Mouse (Mus musculus): ENCODE data around the gene Prkg1. TPM values are rescaled to one million over a fixed set of nuclear protein-coding genes. Genes with fewer than 3 reads are reported as not detected.

Prkg1 gene
- polyA plus RNA-seq, 1 experiment from 2014 or later = 6.0 TPM

DNA sequence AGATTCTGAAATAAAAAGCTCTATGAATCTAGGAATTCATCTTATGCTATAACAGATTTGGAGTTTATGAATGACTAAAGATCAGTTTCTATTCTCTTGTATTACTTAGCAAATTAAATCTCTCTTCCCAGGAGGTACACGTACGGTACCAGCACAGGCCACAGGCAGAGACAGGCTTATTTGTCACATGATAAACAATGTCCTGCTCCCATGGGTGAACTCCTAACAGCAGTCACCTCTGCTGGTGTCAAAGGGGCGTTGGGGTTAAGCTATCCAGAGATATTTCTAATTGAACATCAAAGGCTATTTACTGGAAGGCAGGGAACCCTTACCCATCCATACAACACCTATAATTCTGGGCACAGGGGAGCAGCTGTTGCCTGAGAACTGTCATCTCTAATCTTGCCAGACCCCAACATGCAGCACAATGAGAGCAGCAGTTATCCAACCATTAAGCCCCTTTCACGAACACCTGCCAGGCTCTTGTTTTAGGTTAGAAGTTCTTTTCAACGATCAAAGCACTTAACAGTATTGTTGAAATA is 1122.1 kb downstream of the Prkg1 start:
- Histone ChIP-seq H3K9me3 (ENCODE audit: low read depth, low read length) (no peaks in the 10 kb centered on the region), H3K4me2 (no peak overlapping the region), H3K9ac (no peak overlapping the region), H3K27me3 (ENCODE audit: insufficient read depth, low read length) (no peaks in the 10 kb centered on the region), H3K36me3 (ENCODE audit: insufficient read depth) (no peaks in the 10 kb centered on the region), H3K27ac (ENCODE audit: low read depth) (no peak overlapping the region), H3K4me1 (ENCODE audit: insufficient read depth) (no peaks in the 10 kb centered on the region), H3K4me3 (ENCODE audit: low read depth, low read length) (no peak overlapping the region)
- DNase-seq = no peak
- no peak for TF ChIP-seq CTCF (IDR thresholded peaks at IDR 0.05; ENCODE audit: low read depth)
- ATAC-seq (ENCODE audit: insufficient read depth) = no peak
- 25% methylated on average over 5 of the region's 5 CpGs for WGBS

DNA sequence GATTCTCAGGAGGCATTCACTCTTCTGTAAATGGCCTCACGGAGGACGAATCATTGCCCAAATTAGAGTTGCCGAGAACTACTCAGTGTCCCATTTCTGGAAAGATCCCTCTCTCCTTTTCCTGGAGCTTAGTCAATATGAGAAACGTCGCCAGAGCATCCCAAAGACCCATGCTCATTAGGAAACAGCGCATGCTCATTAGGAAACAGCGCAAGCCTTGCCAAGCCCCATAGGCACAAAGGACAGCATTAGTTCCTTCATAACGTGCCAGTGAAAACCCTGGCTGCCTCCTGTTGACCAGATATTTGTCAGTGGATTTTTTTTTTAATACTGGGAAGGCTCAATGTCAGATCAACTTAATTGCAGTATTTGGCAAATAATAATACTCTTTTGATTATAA is 1127.4 kb downstream of the Prkg1 start:
- Histone ChIP-seq H3K36me3 (ENCODE audit: insufficient read depth) (no peaks in the 10 kb centered on the region), H3K27ac (ENCODE audit: low read depth) (no peak overlapping the region), H3K4me3 (ENCODE audit: low read depth, low read length) (no peak overlapping the region), H3K27me3 (ENCODE audit: insufficient read depth, low read length) (no peaks in the 10 kb centered on the region), H3K9me3 (ENCODE audit: low read depth, low read length) (no peaks in the 10 kb centered on the region), H3K9ac (no peak overlapping the region), H3K4me2 (no peak overlapping the region), H3K4me1 (ENCODE audit: insufficient read depth) (no peaks in the 10 kb centered on the region)
- WGBS = 82% methylated on average over 8 of the region's 8 CpGs
- ATAC-seq (ENCODE audit: insufficient read depth) (no peak), DNase-seq (no peak)
- no peak for TF ChIP-seq CTCF (IDR thresholded peaks at IDR 0.05; ENCODE audit: low read depth)

DNA sequence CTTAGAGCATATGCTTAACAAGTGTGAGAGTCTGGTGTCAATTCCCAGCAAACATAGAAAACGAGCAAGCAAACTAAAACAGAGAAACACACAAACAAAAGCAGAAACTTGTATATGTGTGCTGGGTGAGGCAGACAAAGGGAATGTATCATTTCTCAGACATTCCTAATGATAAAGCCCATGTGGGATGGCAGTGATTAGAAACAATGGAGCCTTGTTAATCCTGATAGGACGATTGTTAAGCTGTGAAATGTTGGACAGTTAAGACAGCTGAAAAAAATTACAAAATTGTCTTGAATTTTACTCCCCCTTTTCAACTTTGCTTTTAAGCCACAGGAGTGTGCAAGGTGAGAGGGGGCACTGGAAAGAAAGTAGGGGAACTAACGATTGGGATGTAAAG is 1133.8 kb downstream of the Prkg1 start:
- H3K4me1 ChIP-seq (ENCODE audit: insufficient read depth) = no peaks in the 10 kb centered on the region
- no peak for ATAC-seq (ENCODE audit: insufficient read depth)
- H3K36me3 ChIP-seq (ENCODE audit: insufficient read depth) = no peaks in the 10 kb centered on the region
- 36% methylated on average over 3 of the region's 3 CpGs for WGBS
- no peak for TF ChIP-seq CTCF (IDR thresholded peaks at IDR 0.05; ENCODE audit: low read depth)
- DNase-seq = no peak
- no peaks in the 10 kb centered on the region for H3K9me3 ChIP-seq (ENCODE audit: low read depth, low read length)
- H3K4me2 ChIP-seq = no peak overlapping the region
- no peak overlapping the region for H3K27ac ChIP-seq (ENCODE audit: low read depth)
- H3K4me3 ChIP-seq (ENCODE audit: low read depth, low read length) = no peak overlapping the region
- H3K9ac ChIP-seq = no peak overlapping the region
- H3K27me3 ChIP-seq (ENCODE audit: insufficient read depth, low read length) = no peaks in the 10 kb centered on the region

DNA sequence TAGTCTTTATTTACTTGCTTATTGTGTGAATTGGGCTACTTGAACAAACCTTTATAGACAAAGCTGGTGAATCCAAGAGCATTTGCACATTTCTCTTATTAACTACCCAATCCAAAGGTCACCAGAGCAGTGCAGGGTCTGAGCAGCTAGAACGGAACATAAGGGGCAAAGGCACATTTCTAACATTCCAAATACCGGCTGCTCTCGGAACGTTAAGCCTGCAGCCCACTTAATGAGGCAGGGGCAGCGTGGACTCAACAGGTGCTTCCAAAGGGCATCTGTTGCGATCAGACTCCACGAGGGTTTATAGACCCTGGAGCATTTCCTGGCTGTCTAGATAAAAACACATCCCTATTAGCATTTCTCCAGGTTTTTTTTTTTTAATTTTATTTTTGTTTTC is 1138.8 kb downstream of the Prkg1 start:
- Histone ChIP-seq H3K4me3 (ENCODE audit: low read depth, low read length) (no peak overlapping the region), H3K27me3 (ENCODE audit: insufficient read depth, low read length) (no peaks in the 10 kb centered on the region), H3K4me2 (no peak overlapping the region), H3K27ac (ENCODE audit: low read depth) (no peak overlapping the region), H3K9ac (no peak overlapping the region), H3K36me3 (ENCODE audit: insufficient read depth) (no peaks in the 10 kb centered on the region), H3K9me3 (ENCODE audit: low read depth, low read length) (no peaks in the 10 kb centered on the region), H3K4me1 (ENCODE audit: insufficient read depth) (no peaks in the 10 kb centered on the region)
- no peak for ATAC-seq (ENCODE audit: insufficient read depth)
- WGBS = 30% methylated on average over 7 of the region's 7 CpGs
- TF ChIP-seq CTCF (IDR thresholded peaks at IDR 0.05; ENCODE audit: low read depth) = no peak
- no peak for DNase-seq

DNA sequence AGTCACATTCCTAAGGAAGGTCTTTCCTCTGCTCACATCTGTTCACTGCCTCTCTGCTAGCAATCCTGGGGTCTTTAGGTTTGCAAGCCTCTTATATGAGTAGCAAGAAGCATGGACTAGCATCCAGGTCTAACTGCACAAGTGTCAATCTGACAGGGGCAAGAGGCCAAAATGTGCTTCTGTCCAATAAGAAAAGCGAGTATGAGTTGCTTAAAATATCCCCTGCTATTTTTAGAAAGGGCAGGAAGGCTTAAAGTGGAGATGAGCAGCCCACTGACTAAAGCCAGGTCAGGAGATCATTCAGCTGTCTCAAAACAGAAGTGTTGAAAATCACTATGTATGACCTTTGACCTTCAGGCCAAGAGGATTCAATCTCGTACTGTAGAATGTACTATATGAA is 1139.4 kb downstream of the Prkg1 start:
- Histone ChIP-seq H3K36me3 (ENCODE audit: insufficient read depth) (no peaks in the 10 kb centered on the region), H3K9ac (no peak overlapping the region), H3K4me2 (no peak overlapping the region), H3K27ac (ENCODE audit: low read depth) (no peak overlapping the region), H3K9me3 (ENCODE audit: low read depth, low read length) (no peaks in the 10 kb centered on the region), H3K4me1 (ENCODE audit: insufficient read depth) (no peaks in the 10 kb centered on the region), H3K27me3 (ENCODE audit: insufficient read depth, low read length) (no peaks in the 10 kb centered on the region), H3K4me3 (ENCODE audit: low read depth, low read length) (no peak overlapping the region)
- TF ChIP-seq CTCF (IDR thresholded peaks at IDR 0.05; ENCODE audit: low read depth) = no peak
- no peak for DNase-seq
- WGBS = 30% methylated on average over 2 of the region's 2 CpGs
- no peak for ATAC-seq (ENCODE audit: insufficient read depth)

DNA sequence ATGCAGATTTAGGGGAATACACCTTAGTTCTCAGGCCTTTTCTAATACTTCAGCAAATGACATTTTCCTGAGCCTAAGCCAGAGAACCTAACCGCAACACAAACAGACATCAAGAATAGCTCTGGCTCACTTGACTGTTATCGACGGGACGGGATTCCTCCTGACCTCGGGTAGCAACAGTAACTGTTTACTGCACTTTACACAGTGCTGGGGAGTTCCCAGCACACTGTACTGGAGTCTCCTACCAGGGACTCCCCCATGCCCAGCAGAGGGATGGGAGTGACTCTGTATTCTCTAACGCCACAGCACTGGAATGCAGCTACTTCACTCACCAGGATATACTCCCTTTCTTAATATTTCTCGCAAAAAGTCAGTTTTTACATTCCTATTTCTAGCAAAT is 1141.2 kb downstream of the Prkg1 start:
- Histone ChIP-seq H3K9me3 (ENCODE audit: low read depth, low read length) (no peaks in the 10 kb centered on the region), H3K4me3 (ENCODE audit: low read depth, low read length) (no peak overlapping the region), H3K4me2 (no peak overlapping the region), H3K27ac (ENCODE audit: low read depth) (no peak overlapping the region), H3K4me1 (ENCODE audit: insufficient read depth) (no peaks in the 10 kb centered on the region), H3K36me3 (ENCODE audit: insufficient read depth) (no peaks in the 10 kb centered on the region), H3K27me3 (ENCODE audit: insufficient read depth, low read length) (no peaks in the 10 kb centered on the region), H3K9ac (no peak overlapping the region)
- WGBS = 36% methylated on average over 7 of the region's 7 CpGs
- TF ChIP-seq CTCF (IDR thresholded peaks at IDR 0.05; ENCODE audit: low read depth) = no peak
- DNase-seq (no peak), ATAC-seq (ENCODE audit: insufficient read depth) (no peak; the same call in 1 of the 2 replicates)

DNA sequence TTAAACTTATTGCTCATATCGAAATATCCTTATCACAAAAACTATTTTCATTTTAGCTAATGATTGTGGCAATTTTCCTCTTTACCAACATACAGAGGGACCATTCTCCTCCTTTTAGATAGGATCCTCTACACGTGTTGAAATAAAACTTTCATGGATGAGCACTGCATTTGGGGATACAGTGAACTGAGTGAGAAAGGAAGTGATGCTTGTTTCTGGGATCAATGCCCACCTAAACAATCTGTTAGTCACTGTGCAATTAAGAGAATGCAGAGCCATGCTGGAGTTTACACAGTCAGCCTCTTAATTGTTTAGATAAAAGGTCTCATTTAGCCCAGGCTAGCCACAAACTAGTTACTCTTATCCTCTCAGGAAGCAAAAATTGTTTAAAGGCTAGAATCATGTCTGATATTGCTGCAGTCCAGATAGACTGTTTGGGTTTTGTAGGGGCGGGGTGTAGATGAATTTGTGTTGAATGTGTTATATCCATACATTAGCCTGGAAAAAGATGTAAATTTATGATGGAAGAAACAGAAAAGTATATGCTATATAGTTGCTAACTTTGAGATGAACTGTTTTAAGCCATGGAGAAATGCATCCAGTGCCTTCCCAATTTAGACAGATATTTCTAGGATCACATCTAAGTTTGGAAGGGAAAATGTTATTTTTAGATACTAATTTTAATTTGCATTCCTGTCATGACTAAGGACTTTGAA is 1151.5 kb downstream of the Prkg1 start:
- Histone ChIP-seq H3K36me3 (ENCODE audit: insufficient read depth) (no peaks in the 10 kb centered on the region), H3K27ac (ENCODE audit: low read depth) (no peak overlapping the region), H3K9ac (no peak overlapping the region), H3K9me3 (ENCODE audit: low read depth, low read length) (no peaks in the 10 kb centered on the region), H3K4me3 (ENCODE audit: low read depth, low read length) (no peak overlapping the region), H3K4me1 (ENCODE audit: insufficient read depth) (no peaks in the 10 kb centered on the region), H3K27me3 (ENCODE audit: insufficient read depth, low read length) (no peaks in the 10 kb centered on the region), H3K4me2 (no peak overlapping the region)
- WGBS = 74% methylated on average over 3 of the region's 3 CpGs
- TF ChIP-seq CTCF (IDR thresholded peaks at IDR 0.05; ENCODE audit: low read depth) = no peak
- no peak for DNase-seq
- ATAC-seq (ENCODE audit: insufficient read depth) = no peak
